Mouse (Mus musculus) spleen, adult 12 weeks (tissue): ENCODE results near the gene Olfr308.
"Not testable (repeated sequence)": the region's sequence is repeated elsewhere in the genome, so short reads cannot be mapped to it uniquely, and the experiment has no call there.

ENCODE experiments used
- DNase-seq: peaks from one replicate; pipeline ENCODE4 v3.0.0; 2022; ENCODE audit warnings: low spot score

The Olfr308 gene

DNA sequence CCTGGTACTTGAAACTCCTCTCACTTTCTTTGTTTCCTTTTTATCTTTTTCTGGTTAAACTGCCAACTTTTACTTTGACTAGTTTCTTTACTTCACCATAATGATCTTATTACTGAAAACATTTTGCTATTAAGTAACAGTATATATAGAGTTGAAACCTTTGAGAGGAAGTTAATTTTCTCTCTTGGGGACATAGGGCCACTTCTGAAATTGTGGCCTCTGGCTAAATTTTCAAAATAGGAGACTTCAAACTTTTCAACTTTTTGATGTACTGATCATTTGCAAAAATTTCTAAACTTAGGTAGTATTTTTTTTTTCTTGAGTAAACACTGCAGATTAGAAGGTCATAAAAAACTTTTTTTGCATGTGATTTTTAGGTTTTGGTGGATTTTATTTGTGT is at the start of gene Olfr308:
TSS of gene Olfr308 (minus strand) at position 101 of the 400 bp plus-strand sequence.
- DNase-seq = no peak

DNA sequence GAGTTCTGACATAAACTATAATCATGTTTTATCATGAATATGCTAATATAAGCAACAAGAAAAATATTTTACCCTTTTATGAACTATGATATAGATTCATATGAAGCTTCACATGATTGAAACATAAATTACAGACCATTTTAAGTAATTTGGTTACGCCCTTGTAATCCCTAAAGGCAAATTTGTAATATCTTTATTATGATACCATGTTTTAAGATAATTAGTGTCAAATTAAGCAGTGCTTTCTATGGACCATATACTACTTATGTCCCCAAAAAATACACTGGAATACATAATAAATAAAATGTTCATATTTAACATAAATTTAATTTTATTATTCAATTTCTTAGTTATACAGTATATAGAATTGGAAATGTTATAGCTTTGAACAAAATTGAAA is 41.4 kb upstream of the Olfr308 start, which contains the start of gene Olfr305:
TSS of gene Olfr305 (minus strand) at position 101 of the 400 bp plus-strand sequence.
- DNase-seq = no peak

DNA sequence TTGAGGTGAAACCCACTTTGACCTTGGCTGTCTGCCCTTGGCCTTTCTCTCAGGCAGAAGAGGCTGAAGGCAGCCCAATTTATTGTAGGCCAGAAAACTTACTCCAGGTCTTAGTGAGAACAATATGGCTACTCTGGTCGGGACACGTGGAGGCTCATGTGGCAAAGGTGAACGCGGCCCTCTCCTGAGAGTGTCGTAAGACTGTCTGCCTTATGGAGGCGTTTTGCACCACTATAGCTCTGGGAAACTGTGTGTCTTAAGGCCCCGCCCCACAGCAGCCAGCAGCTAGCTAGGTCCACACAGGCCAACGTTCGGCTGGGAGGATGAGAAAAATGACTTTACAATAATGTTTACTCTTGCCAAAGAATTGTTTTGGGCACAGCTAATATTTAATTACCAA is 20.9 kb upstream of the Olfr308 start:
- not testable (repeated sequence) for DNase-seq

DNA sequence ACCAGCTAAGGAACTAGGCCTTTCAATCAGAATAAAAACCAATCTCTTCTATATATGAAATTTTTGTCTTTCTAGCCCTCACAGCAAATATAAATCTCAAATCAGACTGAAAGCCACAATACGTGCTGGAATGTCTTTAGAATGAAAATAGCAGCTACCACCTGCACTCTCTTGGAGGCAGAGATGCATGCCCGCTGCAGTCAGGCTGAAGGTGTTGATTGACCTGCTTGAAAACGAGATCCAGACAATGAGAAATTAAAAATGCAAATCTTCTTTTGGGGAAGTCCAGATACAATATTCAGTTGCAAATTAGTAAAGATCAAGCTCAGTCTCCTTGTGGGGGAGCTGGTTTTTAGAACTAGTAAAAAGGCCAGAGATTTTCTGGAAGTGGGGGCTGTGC is 18.8 kb upstream of the Olfr308 start:
- DNase-seq = no peak

DNA sequence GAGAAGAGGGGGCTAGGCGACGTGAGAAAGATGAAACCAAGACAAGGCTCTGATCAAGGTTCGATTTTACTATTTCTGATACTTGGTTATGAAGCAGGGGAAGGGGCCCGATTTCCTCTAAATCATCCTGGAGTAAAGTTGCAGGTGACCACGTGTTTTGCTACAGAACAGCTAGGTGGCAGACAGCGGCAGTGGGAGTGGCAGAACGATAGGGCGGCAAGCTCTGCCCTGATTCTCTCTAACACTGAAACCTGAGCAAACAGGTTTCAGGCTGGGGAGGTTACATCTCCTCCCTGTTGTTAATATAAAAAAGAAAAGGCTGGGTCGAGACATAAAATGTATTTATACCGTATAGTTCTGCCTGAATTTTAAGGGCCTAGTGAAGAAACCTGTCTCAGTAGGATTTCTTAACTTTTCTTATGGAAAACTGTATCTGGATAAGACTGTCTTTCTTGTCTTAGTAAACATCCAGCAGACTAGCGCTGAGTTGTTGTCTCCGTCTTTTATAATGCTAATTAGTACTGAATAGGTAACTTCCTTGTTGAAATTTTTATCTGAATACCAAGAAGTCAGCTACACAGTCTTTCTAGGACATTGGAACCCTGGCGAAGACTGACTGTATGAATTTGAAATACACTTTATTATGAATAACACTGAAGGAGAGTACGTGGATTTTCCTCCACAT is 17.6 kb upstream of the Olfr308 start:
- DNase-seq = no peak

DNA sequence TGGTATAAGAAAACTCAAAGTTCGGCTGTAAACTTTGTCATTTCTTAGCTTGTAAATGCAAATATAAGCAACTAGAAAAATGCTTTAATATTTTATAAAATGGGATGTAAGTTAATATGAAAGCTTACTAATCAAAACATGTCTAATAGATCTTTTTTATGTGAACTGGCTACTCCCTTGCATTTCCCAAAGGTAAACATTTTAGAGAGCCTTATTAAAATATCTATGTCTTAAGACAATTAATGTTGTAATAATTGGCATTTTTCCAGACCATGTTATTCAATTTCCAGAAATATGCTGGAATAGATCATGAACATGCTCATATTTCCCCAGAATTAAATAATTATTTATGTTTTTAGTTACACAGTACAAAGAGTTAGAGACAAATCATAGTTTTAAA is 12.1 kb upstream of the Olfr308 start, which contains the start of gene Olfr307:
TSS of gene Olfr307 (minus strand) at position 101 of the 400 bp plus-strand sequence.
- DNase-seq = no peak

DNA sequence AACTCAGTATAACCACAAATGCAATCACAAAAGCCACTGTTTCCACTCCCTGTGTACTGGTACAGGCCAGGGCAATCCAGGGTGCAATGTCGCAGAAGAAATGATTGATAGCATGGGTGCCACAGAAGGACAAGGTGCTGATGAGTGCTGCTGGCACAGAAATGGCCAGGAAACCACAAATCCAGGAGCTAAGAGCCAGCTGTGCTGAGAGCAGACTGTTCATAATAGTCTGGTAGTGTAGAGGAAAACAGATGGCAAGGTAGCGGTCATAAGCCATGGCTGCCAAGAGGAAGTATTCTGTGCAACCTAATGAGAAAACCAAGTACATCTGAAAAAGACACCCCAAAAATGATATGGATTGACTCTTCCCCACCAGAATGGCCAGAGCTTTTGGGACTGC is 4.1 kb downstream of the Olfr308 start:
- DNase-seq = no peak

DNA sequence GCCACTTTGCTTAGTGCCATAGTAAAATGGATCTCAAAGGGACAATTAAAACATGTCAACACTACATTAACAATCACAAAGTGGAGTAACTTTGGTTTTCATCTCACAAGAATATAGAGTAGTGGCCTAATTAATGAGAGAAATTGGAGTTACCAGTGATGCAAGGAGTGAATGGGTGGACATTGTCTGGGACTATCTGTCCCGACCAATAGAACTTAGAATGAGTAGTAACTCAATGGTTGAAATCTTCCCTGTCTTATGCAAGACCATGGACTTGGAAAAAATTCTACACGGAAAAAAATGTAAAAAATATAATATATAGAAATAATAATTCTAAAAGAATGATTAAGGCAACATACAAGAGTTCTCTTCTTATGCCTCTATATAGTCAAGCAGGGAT is 11.8 kb downstream of the Olfr308 start, which contains the start of gene Olfr309:
TSS of gene Olfr309 (minus strand) at position 101 of the 400 bp plus-strand sequence.
- no peak for DNase-seq

DNA sequence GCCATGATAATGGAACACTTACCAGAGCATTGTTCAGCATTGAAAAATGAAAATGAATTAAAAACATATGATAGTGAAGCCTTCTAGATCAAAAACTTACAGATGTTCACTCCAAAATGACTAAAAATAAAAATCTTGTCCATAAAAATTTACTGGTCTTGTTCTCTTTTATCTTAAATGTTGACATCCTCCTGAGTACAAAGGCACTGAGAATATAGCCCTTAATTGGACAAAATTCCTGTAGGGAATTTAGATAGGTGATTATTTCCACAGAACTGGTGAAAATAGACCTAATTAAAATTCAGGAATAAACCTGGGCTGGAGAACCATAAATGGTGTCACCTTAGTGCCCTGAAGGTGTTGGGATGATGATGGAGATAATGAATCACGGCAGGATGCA is 48.4 kb downstream of the Olfr308 start, which contains the start of gene Olfr310:
TSS of gene Olfr310 (minus strand) at position 101 of the 400 bp plus-strand sequence.
- no peak for DNase-seq
